Mouse (Mus musculus) MEL (cell line): ENCODE results near the gene Thsd4. TPM values are rescaled to one million over a fixed set of nuclear protein-coding genes. Genes with fewer than 3 reads are reported as not detected.
"Not testable (repeated sequence)": the region's sequence is repeated elsewhere in the genome, so short reads cannot be mapped to it uniquely, and the experiment has no call there.

Experiments
- DNase-seq: peaks from one replicate; pipeline ENCODE4 v3.0.0; 2011; ENCODE audit warnings: low read depth, low spot score
- H3K27ac ChIP-seq: 2 replicates; pipeline ENCODE4 v1.5.1; 2012; ENCODE audit warnings: low read depth, mild to moderate bottlenecking, control low read depth, low read length, moderate library complexity; ENCODE audit not compliant: control insufficient read depth
- H3K27me3 ChIP-seq, 2 experiments: fragments of 150-350 bp in 1 of 2; sonication (generic) in 1 of 2; 2 replicates each; pipeline ENCODE4 v1.6.1; 2012; ENCODE audit warnings: low read length in 2 of 2, mild to moderate bottlenecking in 2 of 2, improper control_type of control experiment in 1 of 2, moderate library complexity in 1 of 2; ENCODE audit not compliant: insufficient read depth in 2 of 2, control insufficient read depth in 1 of 2
- H3K36me3 ChIP-seq, 2 experiments: 2 replicates each; pipeline ENCODE4 v1.6.1; 2012 to 2014; ENCODE audit warnings: low read length in 2 of 2, improper control_type of control experiment in 1 of 2, inconsistent platforms in 1 of 2, mild to moderate bottlenecking in 1 of 2; ENCODE audit not compliant: insufficient read depth in 2 of 2, control insufficient read depth in 1 of 2
- H3K4me1 ChIP-seq, 2 experiments: fragments of 150-350 bp in 1 of 2; sonication (generic) in 1 of 2; 2 replicates each; pipeline ENCODE4 v1.6.1; 2012; ENCODE audit warnings: low read length in 2 of 2, improper control_type of control experiment in 1 of 2, mild to moderate bottlenecking in 1 of 2; ENCODE audit not compliant: insufficient read depth in 2 of 2, control insufficient read depth in 1 of 2
- H3K4me3 ChIP-seq, 2 experiments: fragments of 150-350 bp in 1 of 2; sonication (generic) in 1 of 2; 2 replicates each; pipeline ENCODE4 v1.5.1; 2012; ENCODE audit warnings: low read depth in 2 of 2, low read length in 2 of 2, mild to moderate bottlenecking in 2 of 2, moderate library complexity in 2 of 2, control low read depth in 1 of 2, improper control_type of control experiment in 1 of 2; ENCODE audit not compliant: control insufficient read depth in 1 of 2, insufficient read depth in 1 of 2
- H3K79me2 ChIP-seq: 2 replicates; pipeline ENCODE4 v1.6.1; 2012; ENCODE audit warnings: mild to moderate bottlenecking, low read length, moderate library complexity; ENCODE audit not compliant: control insufficient read depth, poor library complexity, insufficient read depth
- H3K9ac ChIP-seq: 2 replicates; pipeline ENCODE4 v1.6.1; 2012; ENCODE audit warnings: low read depth, mild to moderate bottlenecking, control low read depth, low read length, moderate library complexity; ENCODE audit not compliant: control insufficient read depth, poor library complexity, severe bottlenecking
- H3K9me3 ChIP-seq: fragments of 150-350 bp; sonication (generic); replicated peaks from 2 replicates; pipeline ENCODE4 v1.6.1; 2012; ENCODE audit warnings: mild to moderate bottlenecking, low read length, improper control_type of control experiment, moderate library complexity; ENCODE audit not compliant: insufficient read depth
- CHD1 ChIP-seq: IDR thresholded peaks from 2 replicates; pipeline ENCODE4 v1.6.1; 2012; ENCODE audit warnings: low read depth, mild to moderate bottlenecking, inconsistent platforms, low read length, improper control_type of control experiment
- CTCF ChIP-seq, 3 experiments: IDR thresholded peaks in 2 of 3; conservative IDR thresholded peaks in 1 of 3; 2 replicates each; pipeline ENCODE4 v1.5.1; 2011 to 2012; ENCODE audit warnings: low read length in 3 of 3, low read depth in 2 of 3, mild to moderate bottlenecking in 2 of 3, improper control_type of control experiment in 1 of 3, inconsistent platforms in 1 of 3, mixed read lengths in 1 of 3, moderate library complexity in 1 of 3; ENCODE audit not compliant: control insufficient read depth in 1 of 3, insufficient read depth in 1 of 3, poor library complexity in 1 of 3, severe bottlenecking in 1 of 3
- E2F4 ChIP-seq: IDR thresholded peaks from 2 replicates; pipeline ENCODE4 v1.6.1; 2011; ENCODE audit warnings: low read depth, low read length, improper control_type of control experiment, borderline replicate concordance
- ELF1 ChIP-seq: IDR thresholded peaks from 2 replicates; pipeline ENCODE4 v1.6.1; 2014; ENCODE audit warnings: low read depth, mild to moderate bottlenecking, inconsistent platforms, low read length, improper control_type of control experiment, moderate library complexity
- EP300 ChIP-seq, 2 experiments: IDR thresholded peaks; 2 replicates each; pipeline ENCODE4 v1.6.1; 2011; ENCODE audit warnings: improper control_type of control experiment in 2 of 2, low read length in 2 of 2, low read depth in 1 of 2, mild to moderate bottlenecking in 1 of 2
- ETS1 ChIP-seq: IDR thresholded peaks from 2 replicates; pipeline ENCODE4 v1.6.1; 2012; ENCODE audit warnings: low read depth, mild to moderate bottlenecking, inconsistent platforms, low read length, improper control_type of control experiment, moderate library complexity
- GABPA ChIP-seq: IDR thresholded peaks from 2 replicates; pipeline ENCODE4 v1.6.1; 2012; ENCODE audit warnings: low read depth, mild to moderate bottlenecking, inconsistent platforms, low read length, improper control_type of control experiment, moderate library complexity
- JUND ChIP-seq: IDR thresholded peaks from 2 replicates; pipeline ENCODE4 v1.6.1; 2011; ENCODE audit warnings: low read depth, mild to moderate bottlenecking, improper control_type of control experiment, low read length
- KAT2A ChIP-seq: conservative IDR thresholded peaks from 2 replicates; pipeline ENCODE4 v1.6.1; 2012; ENCODE audit warnings: low read depth, low read length, improper control_type of control experiment, inconsistent platforms
- MAFK ChIP-seq: IDR thresholded peaks from 2 replicates; pipeline ENCODE4 v1.6.1; 2011; ENCODE audit warnings: low read depth, mild to moderate bottlenecking, low read length, improper control_type of control experiment, borderline replicate concordance
- MAX ChIP-seq: IDR thresholded peaks from 2 replicates; pipeline ENCODE4 v1.6.1; 2011; ENCODE audit warnings: low read length, improper control_type of control experiment
- MAZ ChIP-seq: IDR thresholded peaks from 2 replicates; pipeline ENCODE4 v1.6.1; 2012; ENCODE audit warnings: low read depth, mild to moderate bottlenecking, inconsistent platforms, low read length, improper control_type of control experiment
- MEF2A ChIP-seq: IDR thresholded peaks from 2 replicates; pipeline ENCODE4 v1.6.1; 2014; ENCODE audit warnings: low read depth, mild to moderate bottlenecking, inconsistent platforms, low read length, improper control_type of control experiment; ENCODE audit not compliant: poor library complexity, insufficient replicate concordance, severe bottlenecking; ENCODE audit errors: extremely low read depth
- MXI1 ChIP-seq: IDR thresholded peaks from 2 replicates; pipeline ENCODE4 v1.6.1; 2011; ENCODE audit warnings: mild to moderate bottlenecking, low read depth, low read length, improper control_type of control experiment
- MYB ChIP-seq: IDR thresholded peaks from 2 replicates; pipeline ENCODE4 v1.6.1; 2011; ENCODE audit warnings: mild to moderate bottlenecking, low read depth, low read length, improper control_type of control experiment
- MYC ChIP-seq: IDR thresholded peaks from 2 replicates; pipeline ENCODE4 v1.6.1; 2011; ENCODE audit warnings: low read depth, mild to moderate bottlenecking, low read length, improper control_type of control experiment, moderate library complexity
- NELFE ChIP-seq: IDR thresholded peaks from 2 replicates; pipeline ENCODE4 v1.6.1; 2011; ENCODE audit warnings: low read depth, low read length, improper control_type of control experiment
- NRF1 ChIP-seq: IDR thresholded peaks from 2 replicates; pipeline ENCODE4 v1.6.1; 2014; ENCODE audit warnings: low read depth, mild to moderate bottlenecking, inconsistent platforms, low read length, improper control_type of control experiment, moderate library complexity; ENCODE audit not compliant: poor library complexity, insufficient read depth, severe bottlenecking
- POLR2A ChIP-seq, 2 experiments: IDR thresholded peaks; 2 replicates each; pipeline ENCODE4 v1.6.1; 2011 to 2012; ENCODE audit warnings: low read length in 2 of 2, mild to moderate bottlenecking in 2 of 2, control low read depth in 1 of 2, improper control_type of control experiment in 1 of 2, low read depth in 1 of 2, moderate library complexity in 1 of 2; ENCODE audit not compliant: control insufficient read depth in 1 of 2, insufficient read depth in 1 of 2, poor library complexity in 1 of 2
- POLR2AphosphoS2 ChIP-seq: IDR thresholded peaks from 2 replicates; pipeline ENCODE4 v1.6.1; 2011; ENCODE audit warnings: low read length, improper control_type of control experiment
- RAD21 ChIP-seq: IDR thresholded peaks from 2 replicates; pipeline ENCODE4 v1.6.1; 2011; ENCODE audit warnings: mild to moderate bottlenecking, low read depth, low read length, improper control_type of control experiment
- RCOR1 ChIP-seq: IDR thresholded peaks from 2 replicates; pipeline ENCODE4 v1.6.1; 2012; ENCODE audit warnings: low read depth, mild to moderate bottlenecking, inconsistent platforms, low read length, improper control_type of control experiment
- SIN3A ChIP-seq: IDR thresholded peaks from 2 replicates; pipeline ENCODE4 v1.6.1; 2012; ENCODE audit warnings: low read length, improper control_type of control experiment, inconsistent platforms
- SMC3 ChIP-seq: IDR thresholded peaks from 2 replicates; pipeline ENCODE4 v1.6.1; 2011; ENCODE audit warnings: low read depth, low read length, improper control_type of control experiment
- TAL1 ChIP-seq: IDR thresholded peaks from 2 replicates; pipeline ENCODE4 v1.6.1; 2012; ENCODE audit warnings: mild to moderate bottlenecking, inconsistent platforms, low read length, moderate library complexity, mixed read lengths
- TBP ChIP-seq: IDR thresholded peaks from 2 replicates; pipeline ENCODE4 v1.8.0; 2011; ENCODE audit warnings: low read depth, low read length, improper control_type of control experiment
- TCF12 ChIP-seq: IDR thresholded peaks from 2 replicates; pipeline ENCODE4 v1.6.1; 2014; ENCODE audit warnings: low read depth, mild to moderate bottlenecking, inconsistent platforms, low read length, improper control_type of control experiment, moderate library complexity
- USF1 ChIP-seq: IDR thresholded peaks from 2 replicates; pipeline ENCODE4 v1.6.1; 2014; ENCODE audit warnings: low read depth, mild to moderate bottlenecking, inconsistent platforms, low read length, improper control_type of control experiment, moderate library complexity
- USF2 ChIP-seq, 2 experiments: IDR thresholded peaks; 2 replicates each; pipeline ENCODE4 v1.6.1; 2011 to 2012; ENCODE audit warnings: improper control_type of control experiment in 2 of 2, low read length in 2 of 2, borderline replicate concordance in 1 of 2, inconsistent platforms in 1 of 2, low read depth in 1 of 2, mild to moderate bottlenecking in 1 of 2; ENCODE audit not compliant: insufficient read depth in 1 of 2
- ZC3H11A ChIP-seq: IDR thresholded peaks from 2 replicates; pipeline ENCODE4 v1.6.1; 2012; ENCODE audit warnings: low read depth, mild to moderate bottlenecking, inconsistent platforms, low read length, improper control_type of control experiment
- ZKSCAN1 ChIP-seq: IDR thresholded peaks from 2 replicates; pipeline ENCODE4 v1.6.1; 2012; ENCODE audit warnings: low read depth, mild to moderate bottlenecking, inconsistent platforms, low read length, improper control_type of control experiment, moderate library complexity
- ZMIZ1 ChIP-seq: IDR thresholded peaks from 2 replicates; pipeline ENCODE4 v1.6.1; 2012; ENCODE audit warnings: low read depth, mild to moderate bottlenecking, inconsistent platforms, low read length, improper control_type of control experiment, moderate library complexity
- ZNF384 ChIP-seq: IDR thresholded peaks from 2 replicates; pipeline ENCODE4 v1.6.1; 2012; ENCODE audit warnings: low read depth, mild to moderate bottlenecking, inconsistent platforms, low read length, improper control_type of control experiment
- polyA plus RNA-seq, 2 experiments: library from polyadenylated mRNA; stranded (reverse) in 1 of 2; unstranded in 1 of 2; fragments of >175 nt in 1 of 2; fragments of >200 nt in 1 of 2; gene quantifications; 2 replicates each; pipeline versions ENCODE4 v1.2.1 to v1.2.4; 2012; ENCODE audit warnings: low replicate concordance in 2 of 2, low read depth in 1 of 2; ENCODE audit not compliant: insufficient read length in 2 of 2, insufficient read depth in 1 of 2, missing spikeins in 1 of 2
- total RNA-seq: library from RNA; depleted of rRNA; stranded (reverse); fragments of 300-350 nt; gene quantifications from 2 replicates; pipeline ENCODE4 v1.2.3, GENCODE M21; 2012

The Thsd4 gene
- total and polyA plus RNA-seq, 3 experiments = 0.08 TPM; not detected in 1

GRCm38 (mm10) chr9:59959276-59959675 is 562.6 kb downstream of the Thsd4 start:
- Histone ChIP-seq H3K27ac (no peak overlapping the region), H3K27me3 (peaks cover 1 to 7% of the 10 kb centered on the region in 2 experiments; a peak in 3 of 4 replicates), H3K79me2 (no peaks in the 10 kb centered on the region), H3K4me1 (no peaks in the 10 kb centered on the region), H3K4me3 (no peak overlapping the region), H3K36me3 (no peaks in the 10 kb centered on the region), H3K9me3 (no peaks in the 10 kb centered on the region), H3K9ac (no peak overlapping the region)
- DNase-seq = peak; percentile 93
- TF ChIP-seq CTCF (IDR thresholded peaks at IDR 0.05 in 2 of 3, conservative IDR thresholded peaks at IDR 0.05 in 1 of 3; ENCODE audit: control insufficient read depth in 1 of 3, insufficient read depth in 1 of 3, low read depth in 2 of 3, low read length in 3 of 3, poor library complexity in 1 of 3, severe bottlenecking in 1 of 3) = peak; percentile 64 to 97 (median 96)
- no peak for TF ChIP-seq ELF1
- no peak for TF ChIP-seq ZKSCAN1
- no peak for TF ChIP-seq TCF12
- TF ChIP-seq TBP = 0 out of 2 replicates have a peak, but pooled peaks have one; percentile 46
- no peak for TF ChIP-seq ZMIZ1
- peak; percentile 93 for TF ChIP-seq SMC3
- no peak for TF ChIP-seq EP300 (IDR thresholded peaks at IDR 0.05; ENCODE audit: low read depth in 1 of 2, low read length in 2 of 2)
- no peak for TF ChIP-seq ZNF384
- TF ChIP-seq USF2 (IDR thresholded peaks at IDR 0.05; ENCODE audit: borderline replicate concordance in 1 of 2, insufficient read depth in 1 of 2, low read depth in 1 of 2, low read length in 2 of 2) = no peak
- no peak for TF ChIP-seq JUND
- TF ChIP-seq MXI1 = peak; percentile 56; the same call in 1 of the 2 replicates
- no peak for TF ChIP-seq ETS1
- no peak for TF ChIP-seq MAZ
- TF ChIP-seq MAFK = no peak
- no peak for TF ChIP-seq MEF2A
- 0 out of 2 replicates have a peak, but pooled peaks have one; percentile 51 for TF ChIP-seq USF1
- no peak for TF ChIP-seq NELFE
- TF ChIP-seq SIN3A = peak; percentile 40
- no peak for TF ChIP-seq MYB
- TF ChIP-seq RCOR1 = no peak
- TF ChIP-seq RAD21 = peak; percentile 81
- peak; percentile 55 for TF ChIP-seq ZC3H11A
- peak; percentile 43; the same call in 1 of the 2 replicates for TF ChIP-seq MAX
- no peak for TF ChIP-seq NRF1
- no peak for TF ChIP-seq POLR2AphosphoS2
- no peak for TF ChIP-seq E2F4
- TF ChIP-seq KAT2A = no peak
- TF ChIP-seq GABPA = no peak
- TF ChIP-seq MYC = no peak; the same call in 1 of the 2 replicates
- no peak for TF ChIP-seq TAL1
- TF ChIP-seq CHD1 = no peak
- TF ChIP-seq POLR2A (IDR thresholded peaks at IDR 0.05; ENCODE audit: control insufficient read depth in 1 of 2, insufficient read depth in 1 of 2, low read depth in 1 of 2, low read length in 2 of 2, poor library complexity in 1 of 2) = no peak

- H3K36me3 ChIP-seq, H3K4me3 ChIP-seq, H3K4me1 ChIP-seq, H3K9me3 ChIP-seq, H3K9ac ChIP-seq, H3K79me2 ChIP-seq, H3K27ac ChIP-seq, H3K27me3 ChIP-seq, DNase-seq: not testable (repeated sequence)
Measured at GRCm38 (mm10) chr9:59958115-59958514, 563.7 kb downstream of the Thsd4 start.
